Mouse (Mus musculus) midbrain, embryonic 16.5 days (tissue): Measurements from ENCODE around the gene Usp45. TPM values are rescaled to one million over a fixed set of nuclear protein-coding genes. Genes with fewer than 3 reads are reported as not detected.

Experiments
- ATAC-seq: fragments of 200-750 bp; cut with Nextera tagmentation; 2 replicates; pipeline ENCODE4 v1.8.0; 2017; ENCODE audit warnings: moderate TSS enrichment
- H3K27ac ChIP-seq: fragments of 300-500 bp; sonication (generic); 2 replicates; pipeline ENCODE4 v1.5.1; 2014; ENCODE audit warnings: mild to moderate bottlenecking, low read length, mixed read lengths
- H3K27me3 ChIP-seq: fragments of 300-500 bp; sonication (generic); 2 replicates; pipeline ENCODE4 v1.6.1; 2014; ENCODE audit warnings: low read depth, low read length, mixed read lengths; ENCODE audit not compliant: control insufficient read depth, insufficient read depth
- H3K36me3 ChIP-seq: fragments of 300-500 bp; sonication (generic); 2 replicates; pipeline ENCODE4 v1.6.1; 2014; ENCODE audit warnings: mild to moderate bottlenecking, low read length, moderate library complexity, mixed read lengths; ENCODE audit not compliant: control insufficient read depth, insufficient read depth
- H3K4me1 ChIP-seq: fragments of 300-500 bp; sonication (generic); 2 replicates; pipeline ENCODE4 v1.6.1; 2014; ENCODE audit warnings: mild to moderate bottlenecking, low read length, mixed read lengths; ENCODE audit not compliant: control insufficient read depth, insufficient read depth
- H3K4me2 ChIP-seq: fragments of 300-500 bp; sonication (generic); 2 replicates; pipeline ENCODE4 v1.6.1; 2014; ENCODE audit warnings: mild to moderate bottlenecking, low read length, mixed read lengths
- H3K4me3 ChIP-seq: fragments of 300-500 bp; sonication (generic); 2 replicates; pipeline ENCODE4 v1.5.1; 2014; ENCODE audit warnings: low read depth, mild to moderate bottlenecking, low read length, moderate library complexity, mixed read lengths
- H3K9ac ChIP-seq: fragments of 300-500 bp; sonication (generic); 2 replicates; pipeline ENCODE4 v1.6.1; 2014; ENCODE audit warnings: low read depth, low read length, mixed read lengths
- H3K9me3 ChIP-seq: fragments of 300-500 bp; sonication (generic); replicated peaks from 2 replicates; pipeline ENCODE4 v1.6.1; 2014; ENCODE audit warnings: mild to moderate bottlenecking, low read length, mixed read lengths; ENCODE audit not compliant: control insufficient read depth, poor library complexity, severe bottlenecking
- WGBS: fragments of 180-500 bp; shearing (Covaris S2); extraction: QIAGEN DNeasy Blood & Tissue Kit; methylation state at CpG from one replicate; pipeline ENCODE4 v1.1.7; 2014; 5-methylcytosine and 5-hydroxymethylcytosine counted together
- polyA plus RNA-seq: library from polyadenylated mRNA; unstranded; fragments of >200 nt; fragmentation: Nextera tagmentation; extraction: Ambion mirVana; gene quantifications from 2 replicates; pipeline ENCODE4 v1.2.1, GENCODE M21; 2015

The Usp45 gene
- polyA plus RNA-seq, 1 experiment from 2014 or later, result 7.7 TPM

GRCm38 (mm10) chr4:21879565-21880220, 112.7 kb downstream of the Usp45 start, which contains the start of gene Coq3:
Coq3 (plus strand) TSS chr4:21879673.
- Histone ChIP-seq H3K4me2 (peak within 1 kb of the TSS; percentile 58), H3K4me1 (peaks cover 4% of the 10 kb centered on the region; the same call in 1 of the 2 replicates), H3K9me3 (no peaks in the 10 kb centered on the region), H3K36me3 (peaks cover 2% of the 10 kb centered on the region; the same call in 1 of the 2 replicates), H3K9ac (peak within 1 kb of the TSS; percentile 83), H3K27ac (peak within 1 kb of the TSS; percentile 90), H3K27me3 (no peaks in the 10 kb centered on the region), H3K4me3 (peak within 1 kb of the TSS; percentile 70)
- WGBS, result 1% methylated on average over 46 of the region's 51 CpGs
- peak; percentile 97 for ATAC-seq

GRCm38 (mm10) chr4:21882806-21883205, 115.8 kb downstream of the Usp45 start:
- Histone ChIP-seq H3K9ac (no peak overlapping the region), H3K27me3 (no peaks in the 10 kb centered on the region), H3K27ac (no peak overlapping the region), H3K9me3 (no peaks in the 10 kb centered on the region), H3K4me2 (no peak overlapping the region), H3K4me1 (peaks cover 4% of the 10 kb centered on the region; the same call in 1 of the 2 replicates), H3K4me3 (no peak overlapping the region), H3K36me3 (no peaks in the 10 kb centered on the region)
- 93% methylated on average over 6 of the region's 6 CpGs for WGBS
- no peak for ATAC-seq

DNA sequence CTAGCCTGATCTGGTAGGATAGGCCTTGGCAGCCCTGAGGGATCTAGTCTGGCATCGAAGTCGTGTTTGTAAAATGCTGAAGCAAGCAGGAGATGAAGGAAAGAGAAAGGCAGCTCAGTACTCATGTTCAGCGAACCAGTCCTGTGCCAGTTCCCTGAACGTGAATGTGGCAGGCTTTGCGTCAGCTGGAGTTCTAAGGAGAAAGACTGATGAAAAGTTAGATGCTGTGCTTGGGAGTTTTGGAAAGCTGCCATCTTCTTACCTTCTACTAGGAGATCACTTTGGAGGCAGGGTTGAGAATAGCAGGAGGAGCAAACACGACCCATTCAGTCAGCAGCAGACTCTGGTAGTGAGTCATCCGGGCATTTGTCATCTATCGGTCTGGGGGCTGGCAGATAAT, 118.9 kb downstream of the Usp45 start:
- Histone ChIP-seq H3K9ac (no peak overlapping the region), H3K4me1 (no peaks in the 10 kb centered on the region), H3K4me3 (no peak overlapping the region), H3K27me3 (no peaks in the 10 kb centered on the region), H3K4me2 (no peak overlapping the region), H3K9me3 (no peaks in the 10 kb centered on the region), H3K36me3 (no peaks in the 10 kb centered on the region), H3K27ac (no peak overlapping the region)
- ATAC-seq, result no peak
- 92% methylated on average over 8 of the region's 8 CpGs for WGBS

Other genes with a start within 250 kb of the Usp45 start
- gene Prdm13, start 81.2 kb upstream of the Usp45 start, polyA plus RNA-seq, result 0.24 and 0.32 TPM in 2 replicates
- gene Ccnc, start 39.5 kb upstream of the Usp45 start, polyA plus RNA-seq, result 75.0 and 78.6 TPM in 2 replicates
- gene Tstd3, start 56 bp downstream of the Usp45 start, polyA plus RNA-seq, result 28.9 and 30.5 TPM in 2 replicates
- 195 and 215 TPM in 2 replicates for gene Pnisr, start 80.4 kb downstream of the Usp45 start, polyA plus RNA-seq
- gene Coq3, start 112.5 kb downstream of the Usp45 start, polyA plus RNA-seq, result 16.4 and 18.2 TPM in 2 replicates
- gene Faxc, start 164.2 kb downstream of the Usp45 start, polyA plus RNA-seq, result 18.5 and 19.1 TPM in 2 replicates